Mouse (Mus musculus) C2C12 (cell line): ENCODE results near the gene Pacsin3. TPM values are rescaled to one million over a fixed set of nuclear protein-coding genes. Genes with fewer than 3 reads are reported as not detected.

Experiments used
- H3K27me3 ChIP-seq: one replicate; pipeline ENCODE4 v1.6.1; 2011; ENCODE audit not compliant: control insufficient read depth, insufficient read depth, insufficient read length
- H3K36me3 ChIP-seq: one replicate; pipeline ENCODE4 v1.6.1; 2011; ENCODE audit not compliant: control insufficient read depth, insufficient read depth
- H3K4me3 ChIP-seq: one replicate; pipeline ENCODE4 v1.5.1; 2011; ENCODE audit warnings: mild to moderate bottlenecking, control low read depth; ENCODE audit not compliant: poor library complexity, insufficient read depth, severe bottlenecking
- H3K79me2 ChIP-seq: one replicate; pipeline ENCODE4 v1.6.1; 2011; ENCODE audit not compliant: control insufficient read depth, insufficient read depth
- H3K79me3 ChIP-seq: one replicate; pipeline ENCODE4 v1.6.1; 2011; ENCODE audit warnings: low read depth, control low read depth
- H3ac ChIP-seq: one replicate; pipeline ENCODE3; 2011; ENCODE audit warnings: low read depth; ENCODE audit not compliant: control insufficient read depth, insufficient read length
- CEBPB ChIP-seq: IDR thresholded peaks from one replicate; pipeline ENCODE4 v1.6.1; 2011; ENCODE audit warnings: low read depth, mild to moderate bottlenecking, control low read depth, moderate library complexity
- CTCF ChIP-seq: IDR thresholded peaks from one replicate; pipeline ENCODE4 v1.5.1; 2011; ENCODE audit not compliant: control insufficient read depth, insufficient read depth, insufficient read length
- FOSL1 ChIP-seq: IDR thresholded peaks from one replicate; pipeline ENCODE4 v1.8.0; 2011; ENCODE audit warnings: mild to moderate bottlenecking, low read length; ENCODE audit not compliant: poor library complexity, insufficient read depth, severe bottlenecking
- MAX ChIP-seq: IDR thresholded peaks from one replicate; pipeline ENCODE4 v1.6.1; 2011; ENCODE audit warnings: mild to moderate bottlenecking, control low read depth
- MYOD1 ChIP-seq: IDR thresholded peaks from one replicate; pipeline ENCODE4 v1.6.1; 2011; ENCODE audit warnings: low read depth; ENCODE audit not compliant: control insufficient read depth, insufficient read length
- MYOG ChIP-seq: IDR thresholded peaks from one replicate; pipeline ENCODE4 v1.6.1; 2011; ENCODE audit not compliant: control insufficient read depth, insufficient read length; ENCODE audit errors: extremely low read depth
- USF1 ChIP-seq: IDR thresholded peaks from one replicate; pipeline ENCODE4 v1.6.1; 2011; ENCODE audit warnings: low read depth, mild to moderate bottlenecking, control low read depth, moderate library complexity
- polyA plus RNA-seq: library from polyadenylated mRNA; unstranded; fragments of >200 nt; fragmentation: generic; extraction: Trizol; gene quantifications from one replicate; pipeline ENCODE4 v1.2.1, GENCODE M21; 2012; ENCODE audit warnings: missing spikeins

Gene Pacsin3
- polyA plus RNA-seq, 1 experiment = 19.0 TPM

DNA sequence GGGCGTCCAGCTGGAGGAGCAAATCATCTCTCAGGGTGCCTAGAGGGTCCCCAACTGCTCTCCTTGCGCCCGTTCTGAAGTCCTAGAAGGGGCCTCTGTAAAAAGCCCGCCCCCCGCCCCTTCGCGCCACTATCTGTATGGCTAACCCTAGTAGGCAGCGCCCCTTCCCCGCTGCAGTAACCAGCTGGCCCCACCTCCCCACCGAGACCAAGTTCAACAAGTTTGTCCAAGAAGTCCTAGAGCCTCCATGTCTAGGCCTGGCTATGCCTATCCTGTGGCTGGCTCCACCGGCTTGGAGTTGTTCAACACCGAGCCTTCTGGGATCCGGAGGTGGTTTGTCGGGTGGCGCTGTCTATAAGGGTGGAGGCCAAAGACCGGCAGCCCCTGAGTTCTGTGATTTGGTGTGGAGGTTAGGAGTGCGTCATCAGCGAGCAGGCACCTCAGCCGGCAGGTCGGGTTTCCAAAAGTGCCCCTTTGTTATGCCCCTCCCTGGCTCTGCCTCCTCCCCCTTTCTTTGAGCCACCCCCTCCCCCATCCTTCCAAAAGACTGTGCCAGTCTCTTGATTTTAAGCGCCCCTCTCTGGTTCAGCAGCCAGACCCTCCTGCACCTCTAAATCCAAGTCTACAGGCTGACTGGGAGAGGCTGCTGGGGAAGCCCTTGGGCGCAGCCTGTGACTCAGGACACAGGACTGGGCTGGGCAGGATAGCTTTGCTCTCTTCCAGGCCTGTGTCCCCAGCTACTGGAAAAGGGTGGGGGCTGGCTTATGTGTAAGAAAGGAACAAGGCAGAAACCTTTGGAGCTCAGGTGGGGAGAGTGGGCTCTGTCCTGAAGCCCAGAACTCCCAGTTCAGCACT is 1.6 kb downstream of the Pacsin3 start:
- Histone ChIP-seq H3K79me3 (no peaks in the 10 kb centered on the region), H3ac (peak overlapping the region; percentile 71), H3K79me2 (no peaks in the 10 kb centered on the region), H3K27me3 (no peaks in the 10 kb centered on the region), H3K4me3 (peak overlapping the region; percentile 51), H3K36me3 (peaks cover 5% of the 10 kb centered on the region)
- no peak for TF ChIP-seq CEBPB
- no peak for TF ChIP-seq USF1
- TF ChIP-seq MYOG = no peak
- no peak for TF ChIP-seq FOSL1
- no peak for TF ChIP-seq MYOD1
- TF ChIP-seq MAX = no peak
- no peak for TF ChIP-seq CTCF

DNA sequence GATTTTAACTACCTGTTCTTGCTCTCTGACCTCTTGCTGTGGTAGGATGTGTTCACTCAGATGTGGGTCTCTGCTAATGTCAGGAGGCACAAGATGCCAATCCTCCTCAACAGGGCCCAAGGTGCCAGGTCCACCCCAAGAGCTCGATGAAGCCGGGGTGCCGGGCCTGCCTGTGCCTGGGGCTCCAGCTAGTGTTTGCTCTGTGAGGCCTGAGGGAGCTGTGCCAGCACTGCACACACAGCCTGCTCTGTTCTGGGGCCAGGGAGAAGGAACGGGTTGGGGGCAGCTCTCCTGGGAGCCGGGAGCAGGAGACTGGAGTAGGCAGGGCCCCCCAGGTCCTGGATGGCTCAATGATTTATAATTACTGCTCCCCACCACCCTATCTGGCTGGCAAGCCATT is 2.3 kb downstream of the Pacsin3 start:
- peaks cover 9% of the 10 kb centered on the region for H3K36me3 ChIP-seq
- H3K4me3 ChIP-seq = no peak overlapping the region
- H3ac ChIP-seq = peak overlapping the region; percentile 71
- no peaks in the 10 kb centered on the region for H3K79me3 ChIP-seq
- TF ChIP-seq MYOD1 (no peak), FOSL1 (no peak), MYOG (no peak), MAX (no peak), USF1 (no peak), CTCF (no peak), CEBPB (no peak)
- H3K27me3 ChIP-seq = no peaks in the 10 kb centered on the region
- H3K79me2 ChIP-seq = no peaks in the 10 kb centered on the region

DNA sequence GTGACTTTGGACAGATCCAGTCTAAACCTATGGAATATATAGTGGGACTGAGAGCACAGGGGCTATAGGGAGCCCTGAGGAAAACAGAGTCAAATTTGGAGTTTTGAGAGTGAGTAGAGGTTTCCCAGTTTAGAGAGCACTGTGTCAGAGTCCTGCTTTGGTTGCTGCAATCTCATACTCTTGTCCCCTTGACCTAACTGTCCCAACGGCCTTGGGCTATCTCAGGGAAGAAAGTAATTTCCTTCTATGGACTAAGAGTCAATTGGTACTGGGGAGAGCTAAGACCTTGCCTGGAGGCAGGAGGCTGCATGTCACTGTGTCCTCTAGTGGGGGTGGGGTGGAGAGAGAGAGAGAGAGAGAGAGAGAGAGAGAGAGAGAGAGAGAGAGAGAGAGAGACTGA is 3.1 kb downstream of the Pacsin3 start:
- H3ac ChIP-seq = no peak overlapping the region
- H3K79me2 ChIP-seq = no peaks in the 10 kb centered on the region
- H3K79me3 ChIP-seq = no peaks in the 10 kb centered on the region
- no peaks in the 10 kb centered on the region for H3K27me3 ChIP-seq
- H3K36me3 ChIP-seq = peaks cover 9% of the 10 kb centered on the region
- H3K4me3 ChIP-seq = no peak overlapping the region
- no peak for TF ChIP-seq CEBPB
- no peak for TF ChIP-seq CTCF

DNA sequence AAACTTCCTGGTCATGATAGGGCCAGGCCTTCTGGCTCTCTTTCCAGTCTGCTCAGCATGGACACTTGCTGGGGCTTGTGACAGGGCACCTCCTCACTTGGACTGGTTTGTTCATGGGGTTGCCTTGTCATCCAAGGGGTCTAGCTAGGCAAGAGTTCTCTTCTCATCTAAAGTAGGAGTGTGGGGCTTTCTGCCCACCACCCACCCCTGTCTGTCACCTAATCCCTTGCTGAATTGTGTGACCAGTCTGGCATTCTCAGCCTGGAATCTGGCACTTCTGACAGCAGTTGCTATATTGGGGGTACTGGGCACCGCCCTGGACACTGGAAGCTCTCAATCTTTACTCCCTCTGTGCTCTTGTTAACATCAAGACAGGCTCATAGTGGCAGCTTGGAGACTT is 3.7 kb downstream of the Pacsin3 start:
- H3K27me3 ChIP-seq = no peaks in the 10 kb centered on the region
- TF ChIP-seq MYOD1 = no peak
- no peak for TF ChIP-seq MAX
- TF ChIP-seq FOSL1 = no peak
- TF ChIP-seq USF1 = no peak
- TF ChIP-seq MYOG = no peak
- TF ChIP-seq CTCF = no peak
- TF ChIP-seq CEBPB = no peak
- H3K79me2 ChIP-seq = no peaks in the 10 kb centered on the region
- peaks cover 9% of the 10 kb centered on the region for H3K36me3 ChIP-seq
- H3ac ChIP-seq = no peak overlapping the region
- H3K79me3 ChIP-seq = no peaks in the 10 kb centered on the region
- no peak overlapping the region for H3K4me3 ChIP-seq

DNA sequence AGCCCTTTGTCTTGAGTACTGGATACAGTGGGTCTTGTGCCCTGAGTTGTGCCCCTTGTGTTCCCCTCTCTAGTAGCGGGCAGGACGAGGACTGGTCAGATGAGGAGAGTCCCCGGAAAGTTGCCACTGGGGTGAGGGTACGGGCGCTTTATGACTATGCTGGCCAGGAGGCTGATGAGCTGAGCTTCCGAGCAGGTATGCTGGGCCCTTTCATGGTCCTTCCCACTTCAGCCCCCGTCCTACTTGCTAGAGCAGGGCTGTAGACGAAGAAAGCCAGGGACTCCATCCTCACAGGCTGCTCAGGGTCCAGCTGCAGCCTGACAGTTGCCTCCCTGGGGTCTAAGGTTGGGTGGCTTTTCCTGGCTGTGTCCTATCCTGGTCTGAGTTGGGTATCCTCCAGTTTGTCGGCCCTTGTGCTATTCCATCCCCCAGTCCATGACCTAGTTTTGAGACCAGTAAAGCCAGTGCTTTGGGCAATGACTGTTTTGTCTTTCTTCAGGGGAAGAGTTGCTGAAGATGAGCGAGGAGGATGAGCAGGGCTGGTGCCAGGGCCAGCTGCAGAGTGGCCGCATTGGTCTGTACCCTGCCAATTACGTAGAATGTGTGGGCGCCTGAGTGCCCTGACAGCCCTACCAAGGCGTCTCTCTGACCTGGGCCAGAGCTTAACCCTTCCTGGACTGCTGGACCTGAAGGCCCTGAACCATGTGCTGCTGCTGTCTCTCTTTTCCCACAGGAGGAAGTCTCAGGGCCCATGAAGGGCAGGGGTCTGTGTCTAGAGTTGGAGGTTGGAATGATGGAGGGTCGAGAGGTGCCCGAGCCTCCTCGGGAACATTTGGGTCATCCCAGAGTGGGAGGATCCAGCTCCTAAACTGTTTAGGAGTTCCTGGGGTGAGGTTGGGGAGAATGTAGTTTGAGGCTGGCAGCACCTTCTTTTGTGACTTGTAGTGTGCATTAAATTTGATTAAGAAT is 8.2 kb downstream of the Pacsin3 start:
- H3K36me3 ChIP-seq = peaks cover 34% of the 10 kb centered on the region
- TF ChIP-seq FOSL1 (no peak), USF1 (no peak), CEBPB (no peak), MAX (no peak), MYOD1 (no peak), MYOG (no peak), CTCF (no peak)
- peaks cover 40% of the 10 kb centered on the region for H3K79me2 ChIP-seq
- peaks cover 17% of the 10 kb centered on the region for H3K79me3 ChIP-seq
- H3K4me3 ChIP-seq = no peak overlapping the region
- no peak overlapping the region for H3ac ChIP-seq
- H3K27me3 ChIP-seq = no peaks in the 10 kb centered on the region
